Mouse (Mus musculus) central nervous system, embryonic 18 days (tissue): ENCODE measurements around the gene Sec61g. TPM values are rescaled to one million over a fixed set of nuclear protein-coding genes. Genes with fewer than 3 reads are reported as not detected.

Source experiments
- polyA plus RNA-seq: library from polyadenylated mRNA; depleted of rRNA; stranded (reverse); fragments of >200 nt; gene quantifications from 2 replicates; pipeline ENCODE4 v1.2.3, GENCODE M21; 2012; rRNA removed

Gene Sec61g
- polyA plus RNA-seq: 38.0 and 42.7 TPM in 2 replicates

DNA sequence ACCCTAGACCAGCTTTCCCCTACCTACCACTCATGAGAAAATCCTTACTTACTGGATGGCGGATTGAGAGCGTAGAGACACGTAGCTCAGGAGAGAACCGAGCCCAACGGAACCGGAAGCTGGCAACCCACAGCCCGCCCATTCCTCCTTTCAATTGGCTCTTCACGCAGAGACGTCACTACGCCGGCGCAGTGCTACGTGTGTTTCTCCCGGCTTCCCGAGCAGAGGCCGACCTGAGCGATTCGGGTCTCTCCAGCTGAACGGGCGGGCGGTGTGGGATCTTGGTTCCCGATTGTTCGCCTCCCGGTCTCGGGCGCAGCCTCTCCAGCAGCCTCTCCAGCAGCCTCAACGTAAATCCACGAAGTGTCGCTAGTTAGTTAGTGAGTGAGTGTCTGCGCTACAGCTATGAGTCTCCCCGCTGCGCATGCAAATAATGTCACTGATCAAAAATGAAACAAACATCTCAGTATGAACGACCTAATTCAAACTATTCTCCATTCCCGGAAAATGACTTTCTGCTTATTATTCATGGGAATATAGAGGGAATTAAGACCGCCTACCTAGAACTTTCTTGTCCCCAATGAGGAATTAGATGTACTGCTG lies at the start of gene Sec61g:
TSS of gene Sec61g (minus strand) at position 433 of the 603 bp plus-strand sequence.

Other genes with a start within 250 kb of the Sec61g start
- 5.2 and 6.4 TPM in 2 replicates for gene Egfr, start 243.7 kb upstream of the Sec61g start, polyA plus RNA-seq